8 mouse cellular contexts compared by ENCODE assay signal in genomic region chr10:85916498-85917309, GRCm38 (mm10). TPM values are rescaled to one million over a fixed set of nuclear protein-coding genes. Genes with fewer than 3 reads are reported as not detected.
A peak's percentile ranks its signal among the peaks of the same experiment; 100 is the strongest.
DNase-seq lines count a peak whose midpoint lies in the region; ATAC-seq lines count a peak whose summit lies in the region.

TSS of gene Prdm4 (minus strand) at chr10:85917142.

- peak within 1 kb of the TSS; percentile 93 for H3K4me3 ChIP-seq in heart, embryonic 10.5 days
- peak within 1 kb of the TSS; percentile 79 for H3K4me3 ChIP-seq in kidney, embryonic 15.5 days (replicated peaks)

- H3K27ac ChIP-seq in heart, embryonic 10.5 days = peak within 1 kb of the TSS; percentile 93
- peak within 1 kb of the TSS; percentile 81 for H3K27ac ChIP-seq in kidney, embryonic 15.5 days

- under 1% methylated on average over 84 of the region's 90 CpGs for WGBS in heart, embryonic 10.5 days
- WGBS in kidney, embryonic 15.5 days = under 1% methylated on average over 79 of the region's 90 CpGs

- H3K4me2 ChIP-seq in kidney, embryonic 15.5 days = peak within 1 kb of the TSS; percentile 71

- DNase-seq in B cell, adult 2 months = peak; percentile 97 to 98
- DNase-seq in brain, adult 2 months (ENCODE audit: low read depth, low spot score) = peak; percentile 100
- peak; percentile 99 for DNase-seq in heart, embryonic 10.5 days (ENCODE audit: low spot score)
- DNase-seq in liver = peak; percentile 98
- DNase-seq in spleen, postnatal 4 days (ENCODE audit: low spot score in 2 of 2) = peak; percentile 94

- ATAC-seq in erythroblast, adult 5-6 weeks (replicated peaks; ENCODE audit: low FRiP score, poor library complexity, severe bottlenecking) = peak; percentile 99
- peak; percentile 99 for ATAC-seq in kidney, embryonic 15.5 days (replicated peaks; ENCODE audit: low FRiP score)
- ATAC-seq in monocyte, adult 5-6 weeks (replicated peaks; ENCODE audit: insufficient number of reproducible peaks, low FRiP score, low TSS enrichment, poor library complexity, severe bottlenecking) = peak; percentile 98

- no peaks in the 10 kb centered on the region for H3K9me3 ChIP-seq in heart, embryonic 10.5 days
- H3K9me3 ChIP-seq in kidney, embryonic 15.5 days (replicated peaks) = no peaks in the 10 kb centered on the region

- H3K9ac ChIP-seq in kidney, embryonic 15.5 days = peak within 1 kb of the TSS; percentile 81

- H3K27me3 ChIP-seq in heart, embryonic 10.5 days (ENCODE audit: insufficient read depth, poor library complexity, severe bottlenecking) = no peaks in the 10 kb centered on the region
- peaks cover 9% of the 10 kb centered on the region; the same call in 1 of the 2 replicates for H3K27me3 ChIP-seq in kidney, embryonic 15.5 days

- H3K4me1 ChIP-seq in heart, embryonic 10.5 days = peaks cover 9% of the 10 kb centered on the region; the same call in 1 of the 2 replicates
- peaks cover 14% of the 10 kb centered on the region for H3K4me1 ChIP-seq in kidney, embryonic 15.5 days

- H3K36me3 ChIP-seq in heart, embryonic 10.5 days = peaks cover 26% of the 10 kb centered on the region
- peaks cover 27% of the 10 kb centered on the region for H3K36me3 ChIP-seq in kidney, embryonic 15.5 days

RNA-seq across cellular contexts. Expression of gene Prdm4, which starts in this region (rescaled TPM):
- 5.4 and 6.3 TPM in 2 replicates for total RNA-seq in erythroblast, adult 5-6 weeks (2015; ENCODE audit: low replicate concordance)
- 3.6 and 9.9 TPM in 2 replicates for total RNA-seq in erythroblast, adult 5-6 weeks (2017; ENCODE audit: low replicate concordance)
- polyA plus RNA-seq in heart, embryonic 10.5 days (2016; fragmentation: Nextera tagmentation; extraction: Ambion mirVana) = 15.3 and 21.5 TPM in 2 replicates
- 15.7 and 18.3 TPM in 2 replicates for polyA plus RNA-seq in kidney, embryonic 15.5 days (2015; fragmentation: Nextera tagmentation; extraction: Ambion mirVana)
- total RNA-seq in monocyte, adult 5-6 weeks (2017) = 31.5 to 47.4 TPM (median 47.1 TPM) in 3 replicates

Comparison
In these comparisons a context has a peak if more than half of its experiments do, and no peak if none do; other contexts are left out.
1. Peak in every context shown above with its lines: DNase-seq, ATAC-seq, H3K4me3 ChIP-seq and H3K27ac ChIP-seq.